In genomic region chr11:115536038-115536681, GRCm38 (mm10) we compare ENCODE assay signal across 8 mouse cellular contexts. TPM values are rescaled to one million over a fixed set of nuclear protein-coding genes. Genes with fewer than 3 reads are reported as not detected.
DNase-seq lines count a peak whose midpoint lies in the region; ATAC-seq and TF ChIP-seq lines count a peak whose summit lies in the region.

TSS of gene Sumo2 (minus strand) at chr11:115536276.

- peaks cover 18% of the 10 kb centered on the region for H3K36me3 ChIP-seq in hindbrain, postnatal 0 days (ENCODE audit: insufficient read depth, low read length)

- 2% methylated on average over 44 of the region's 70 CpGs for WGBS in hindbrain, postnatal 0 days

- H3K9ac ChIP-seq in hindbrain, postnatal 0 days (replicated peaks; ENCODE audit: low read length): peak within 1 kb of the TSS; percentile 95

- peaks cover 14% of the 10 kb centered on the region for H3K4me1 ChIP-seq in hindbrain, postnatal 0 days (ENCODE audit: insufficient read depth, low read length)

- no peaks in the 10 kb centered on the region for H3K9me3 ChIP-seq in hindbrain, postnatal 0 days (ENCODE audit: low read length)

- H3K27me3 ChIP-seq in hindbrain, postnatal 0 days (ENCODE audit: insufficient read depth, low read length): no peaks in the 10 kb centered on the region

- H3K27ac ChIP-seq in gastrocnemius, adult 2 months: peak within 1 kb of the TSS; percentile 97
- H3K27ac ChIP-seq in hindbrain, postnatal 0 days: peak within 1 kb of the TSS; percentile 100
- H3K27ac ChIP-seq in left cerebral cortex, adult 2 months: peak within 1 kb of the TSS; percentile 94

- DNase-seq in ZHBTc4 (ENCODE audit: low read depth, low spot score): peak; percentile 100
- peak; percentile 99 for DNase-seq in gastrocnemius, adult 2 months
- peak; percentile 99 for DNase-seq in hindbrain, postnatal 0 days (ENCODE audit: low spot score)
- peak; percentile 98 to 99 for DNase-seq in left cerebral cortex, adult 2 months (ENCODE audit: extremely low spot score in 1 of 2, low spot score in 2 of 2)
- peak; percentile 95 to 98 for DNase-seq in right cerebral cortex, adult 2 months (ENCODE audit: low spot score in 2 of 2)
- peak; percentile 98 for DNase-seq in urinary bladder, postnatal 14 days (ENCODE audit: low spot score)

- peak within 1 kb of the TSS; percentile 77 for H3K4me2 ChIP-seq in hindbrain, postnatal 0 days (ENCODE audit: low read depth, low read length)

- intact Hi-C loops in gastrocnemius, adult 2 months (cut with DNase I): loop anchor here (5.0 kb wide), 2 partner anchors 44 to 76 kb away; partner anchors contain the start of genes Mif4gd and Nt5c
- intact Hi-C loops in left cerebral cortex, adult 2 months (cut with DNase I): loop anchor here (1.0 to 5.0 kb wide), 4 partner anchors 21 to 109 kb away; partner anchors contain the start of gene Jpt1

- ATAC-seq in common myeloid progenitor, adult 5-6 weeks (replicated peaks; ENCODE audit: low read depth, poor library complexity, severe bottlenecking): peak; percentile 94
- ATAC-seq in hindbrain, postnatal 0 days: peak; percentile 94
- ATAC-seq in megakaryocyte, adult 5-6 weeks (ENCODE audit: poor library complexity, severe bottlenecking): peak; percentile 98

- peak; percentile 27; the same call in 1 of the 2 replicates for TF ChIP-seq CTCF in gastrocnemius, adult 2 months (IDR thresholded peaks at IDR 0.05)
- no peak for TF ChIP-seq CTCF in hindbrain, postnatal 0 days (IDR thresholded peaks at IDR 0.05; ENCODE audit: low read depth)
- no peak; the same call in 1 of the 2 replicates for TF ChIP-seq CTCF in left cerebral cortex, adult 2 months (IDR thresholded peaks at IDR 0.05)

- H3K4me3 ChIP-seq in gastrocnemius, adult 2 months: peak within 1 kb of the TSS; percentile 99
- peak within 1 kb of the TSS; percentile 91 for H3K4me3 ChIP-seq in hindbrain, postnatal 0 days (ENCODE audit: low read length)
- H3K4me3 ChIP-seq in left cerebral cortex, adult 2 months: peak within 1 kb of the TSS; percentile 79

RNA-seq across cellular contexts. Expression of gene Sumo2, which starts in this region (rescaled TPM):
- 592 and 605 TPM in 2 replicates for total RNA-seq in common myeloid progenitor, adult 5-6 weeks (2017)
- 100 to 1,000 TPM; 138 to 164 TPM for total RNA-seq in gastrocnemius, adult 2 months (2021)
- total RNA-seq in hindbrain, postnatal 0 days (2014; rRNA removed): 474 and 477 TPM in 2 replicates
- 981 and 1,003 TPM in 2 replicates for polyA plus RNA-seq in hindbrain, postnatal 0 days (2015; fragmentation: Nextera tagmentation; extraction: Ambion mirVana)
- total RNA-seq in left cerebral cortex, adult 2 months (2021): 100 to 1,000 TPM; 274 TPM
- total RNA-seq in megakaryocyte, adult 5-6 weeks (2015): 507 and 587 TPM in 2 replicates
- 367 and 413 TPM in 2 replicates for total RNA-seq in megakaryocyte, adult 5-6 weeks (2017)

Comparison
In these comparisons a context has a peak if more than half of its experiments do, and no peak if none do; other contexts are left out.
1. Peak in every context shown above with its lines: DNase-seq, ATAC-seq, H3K4me3 ChIP-seq and H3K27ac ChIP-seq.